Mouse (Mus musculus) urinary bladder, adult 18-20 months (tissue): ENCODE results near the gene 4921509C19Rik.
"Not testable (repeated sequence)": the region's sequence is repeated elsewhere in the genome, so short reads cannot be mapped to it uniquely, and the experiment has no call there.

Source experiments
- DNase-seq, 2 experiments: peaks; one replicate each; pipeline ENCODE4 v3.0.0; 2022; ENCODE audit warnings: low spot score in 2 of 2, mixed read lengths in 2 of 2

The 4921509C19Rik gene

DNA sequence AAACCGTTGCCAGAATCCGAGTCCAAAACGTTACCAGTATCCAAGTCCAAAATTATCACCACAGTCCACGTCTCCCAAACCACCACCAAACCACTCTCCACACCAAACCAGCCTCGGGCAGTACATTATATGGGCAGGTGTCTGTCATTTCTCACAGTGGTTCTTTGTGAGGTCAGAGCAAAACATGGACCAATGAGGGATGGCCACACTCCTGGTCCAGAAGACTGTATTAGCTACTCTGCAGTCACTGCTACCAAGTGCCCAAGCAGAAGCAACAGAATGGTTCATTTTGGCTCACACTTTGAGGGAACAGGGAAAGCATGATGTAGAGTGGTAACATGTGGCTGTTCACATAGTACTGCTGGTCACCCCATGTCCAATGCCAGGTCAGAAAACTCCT is at the start of gene 4921509C19Rik:
TSS of gene 4921509C19Rik (minus strand) at position 101 of the 400 bp plus-strand sequence.
- DNase-seq = not testable (repeated sequence)

DNA sequence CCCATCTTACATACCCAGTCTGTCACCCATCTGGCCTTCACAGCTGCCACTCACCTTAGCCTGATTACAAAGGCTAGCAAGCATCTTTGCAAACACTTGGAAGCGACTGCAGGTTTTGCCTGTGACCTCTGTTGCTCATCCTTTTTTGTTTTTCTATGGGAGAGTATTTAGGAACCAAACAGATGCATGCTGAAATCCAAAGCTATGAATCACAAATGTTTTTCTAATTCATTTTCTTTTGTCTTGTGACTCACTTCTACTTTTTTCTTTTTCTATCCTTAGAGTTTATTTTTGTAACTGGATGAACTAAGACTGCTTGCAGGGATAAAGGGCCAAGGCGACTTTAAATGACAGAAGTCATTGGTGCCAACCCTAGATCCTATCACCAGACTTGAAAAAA is 49.6 kb upstream of the 4921509C19Rik start:
- DNase-seq = no peak

DNA sequence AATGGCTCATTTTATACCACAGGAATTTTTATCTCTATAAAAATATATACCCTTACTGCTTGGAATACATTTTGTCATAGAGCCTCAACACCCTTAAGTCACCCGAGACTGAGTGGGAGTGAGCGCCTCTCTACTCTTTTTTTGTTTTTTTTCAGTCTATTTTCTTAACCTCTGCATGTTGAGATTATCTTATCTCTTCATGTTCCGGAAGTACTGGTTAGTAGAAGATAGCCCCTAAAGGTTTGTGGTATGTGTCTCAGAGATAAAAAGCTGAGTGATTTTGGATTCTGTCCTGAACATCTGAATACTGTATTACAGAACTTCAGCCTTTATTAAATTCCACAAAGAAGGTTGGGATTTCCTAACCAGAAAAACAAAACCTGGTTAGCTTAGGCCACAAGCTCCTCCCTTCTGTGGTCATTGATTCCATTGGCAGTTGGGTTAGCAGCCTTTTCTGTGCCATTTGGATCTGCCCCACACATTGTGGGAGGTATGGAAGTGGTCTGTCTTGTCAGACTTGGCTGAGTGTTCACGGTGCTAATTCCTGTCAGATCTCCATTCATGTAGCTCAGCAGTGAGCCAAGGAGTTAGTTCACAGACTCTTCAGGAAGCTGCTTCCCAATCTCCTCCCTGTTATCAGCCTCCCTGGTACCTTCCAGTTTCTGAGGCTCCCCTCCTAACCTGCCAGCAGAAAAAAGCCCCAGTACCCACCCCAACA is 48.5 kb upstream of the 4921509C19Rik start:
- DNase-seq = no peak

DNA sequence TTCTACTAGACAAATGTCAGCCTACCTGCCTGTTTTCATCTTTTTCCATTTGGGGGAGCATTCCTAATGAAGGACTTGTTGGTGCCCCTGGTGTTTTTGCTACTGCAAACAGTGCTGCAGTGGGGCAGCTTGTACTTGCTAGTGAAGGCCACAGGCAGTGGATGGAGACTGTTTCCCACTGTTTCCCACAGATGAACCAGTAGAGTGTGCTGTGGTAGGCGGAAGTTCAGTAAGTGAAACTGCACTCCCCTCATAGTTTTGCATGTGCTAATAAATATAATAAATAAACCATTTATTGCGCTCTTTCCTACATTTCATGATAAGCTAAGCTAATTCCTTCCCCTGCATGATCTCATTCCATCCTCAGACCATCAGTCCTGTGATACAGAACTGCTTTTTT is 43.0 kb upstream of the 4921509C19Rik start:
- no peak for DNase-seq

DNA sequence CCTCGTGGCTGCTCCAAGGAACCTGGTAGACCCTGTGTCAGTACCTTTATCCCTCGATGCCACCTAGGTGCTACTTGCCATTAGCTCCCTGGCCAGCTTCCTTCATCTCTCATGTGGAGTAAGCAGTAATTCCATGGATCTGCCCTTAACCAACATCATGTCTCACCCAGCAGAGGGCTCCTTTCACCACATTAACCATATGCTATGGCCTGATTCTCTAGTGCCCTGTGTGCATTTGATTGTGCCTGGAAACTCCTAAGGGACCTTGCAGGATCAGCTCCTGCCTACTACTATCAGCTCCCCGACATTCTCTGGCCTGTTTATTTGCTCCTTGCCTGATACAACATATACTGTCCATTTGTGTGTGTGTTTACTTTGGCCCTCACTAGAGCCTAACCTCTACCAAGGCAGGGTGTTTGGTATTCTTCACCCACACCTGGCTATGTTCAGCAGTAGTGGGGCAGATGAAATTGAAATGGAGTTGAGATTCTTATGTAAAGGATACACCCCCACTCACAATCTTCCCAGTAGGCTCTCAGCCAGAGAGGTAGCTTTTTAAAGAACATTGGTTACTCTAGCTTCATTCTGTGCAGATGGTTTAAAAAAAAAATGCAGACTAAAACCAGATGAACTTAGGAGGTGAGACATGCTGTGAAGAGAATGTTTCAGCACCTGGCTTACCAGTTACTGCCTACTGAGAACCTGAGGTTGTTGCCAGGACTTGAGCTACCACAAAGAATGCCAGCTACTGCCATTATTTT is 37.8 kb upstream of the 4921509C19Rik start:
- DNase-seq = no peak

DNA sequence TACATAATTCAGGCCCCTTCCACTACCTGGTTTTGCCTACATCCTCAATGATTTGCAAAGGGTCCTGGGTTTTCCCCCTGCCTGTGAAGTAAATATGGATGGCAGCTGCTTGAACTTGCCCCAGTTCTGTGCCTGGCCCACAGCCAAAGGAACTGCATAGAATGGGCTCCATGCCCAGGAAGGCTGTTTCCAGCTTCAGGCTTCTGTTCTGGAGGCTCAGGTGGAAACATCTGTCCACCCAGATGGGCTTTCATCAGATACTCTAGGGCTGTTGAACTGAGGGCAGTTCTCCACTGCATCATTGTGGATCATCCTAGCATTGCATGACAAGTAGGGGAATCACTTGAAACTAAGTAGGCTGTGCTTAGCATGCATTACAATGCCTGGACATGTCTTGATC is 36.2 kb upstream of the 4921509C19Rik start:
- DNase-seq = no peak

DNA sequence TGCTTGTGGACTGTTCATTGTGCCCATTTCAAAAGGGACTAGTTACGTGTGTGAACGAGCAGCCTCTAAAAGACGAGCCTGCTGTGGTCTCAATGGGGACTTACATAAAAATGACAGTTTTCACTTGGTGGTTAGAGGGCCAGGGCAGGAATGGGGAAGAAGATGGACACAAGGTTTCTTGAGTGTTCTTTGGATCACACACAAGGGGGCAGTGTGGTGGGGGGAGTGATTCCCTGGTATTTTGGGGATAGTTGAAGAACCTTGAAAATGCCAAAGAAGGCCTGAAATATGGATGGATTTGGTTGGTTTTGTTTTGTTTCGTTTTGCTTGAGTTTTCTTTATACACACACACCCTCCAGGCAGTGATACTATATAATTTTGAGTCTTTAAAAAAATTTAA is 28.3 kb upstream of the 4921509C19Rik start:
- DNase-seq = no peak

DNA sequence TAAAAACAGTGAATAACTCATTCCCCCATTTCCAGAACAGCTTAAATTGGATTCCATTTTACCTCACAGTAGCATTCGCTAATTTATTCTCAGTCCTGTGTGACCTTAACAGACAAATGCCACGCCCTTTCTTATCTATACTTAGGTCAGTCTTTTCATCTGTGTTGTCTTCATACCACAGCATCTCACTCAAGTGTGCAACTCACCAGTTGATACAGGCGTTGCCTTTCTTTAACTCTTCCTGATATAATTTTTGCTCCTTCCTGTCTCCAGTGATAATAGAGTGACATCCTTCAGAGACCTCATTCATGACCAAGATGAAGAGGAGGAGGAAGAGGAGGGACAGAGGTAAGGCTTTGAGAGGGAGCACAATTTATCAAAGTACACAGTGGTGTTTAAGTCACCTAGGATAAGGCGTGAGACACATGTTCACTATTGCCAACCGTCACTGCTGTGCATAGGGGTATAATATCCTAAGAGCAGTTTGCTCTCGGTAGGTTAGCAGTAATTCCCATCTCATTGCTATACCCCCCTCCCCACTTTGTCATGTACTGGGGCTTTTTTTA is 24.6 kb upstream of the 4921509C19Rik start:
- DNase-seq = no peak

DNA sequence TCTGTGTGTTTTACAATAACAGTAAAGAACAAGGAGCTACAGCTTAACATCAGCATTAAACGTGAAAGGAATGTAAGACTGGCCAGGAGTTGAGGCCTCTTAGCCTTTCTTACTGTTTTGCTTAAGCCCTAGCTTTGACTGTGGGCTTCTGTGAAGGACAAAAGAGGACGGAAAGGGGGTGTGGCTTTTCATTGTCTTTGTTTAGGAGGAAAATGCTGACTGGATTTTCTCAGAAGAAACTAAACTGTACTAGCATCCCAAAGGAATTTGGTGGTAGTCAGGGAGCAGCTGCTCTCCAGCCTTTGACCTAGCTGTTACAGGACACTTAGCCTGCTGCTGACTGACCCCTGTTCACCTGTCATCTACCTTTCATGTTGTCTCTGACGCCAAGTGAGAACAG is 22.4 kb upstream of the 4921509C19Rik start:
- no peak for DNase-seq

DNA sequence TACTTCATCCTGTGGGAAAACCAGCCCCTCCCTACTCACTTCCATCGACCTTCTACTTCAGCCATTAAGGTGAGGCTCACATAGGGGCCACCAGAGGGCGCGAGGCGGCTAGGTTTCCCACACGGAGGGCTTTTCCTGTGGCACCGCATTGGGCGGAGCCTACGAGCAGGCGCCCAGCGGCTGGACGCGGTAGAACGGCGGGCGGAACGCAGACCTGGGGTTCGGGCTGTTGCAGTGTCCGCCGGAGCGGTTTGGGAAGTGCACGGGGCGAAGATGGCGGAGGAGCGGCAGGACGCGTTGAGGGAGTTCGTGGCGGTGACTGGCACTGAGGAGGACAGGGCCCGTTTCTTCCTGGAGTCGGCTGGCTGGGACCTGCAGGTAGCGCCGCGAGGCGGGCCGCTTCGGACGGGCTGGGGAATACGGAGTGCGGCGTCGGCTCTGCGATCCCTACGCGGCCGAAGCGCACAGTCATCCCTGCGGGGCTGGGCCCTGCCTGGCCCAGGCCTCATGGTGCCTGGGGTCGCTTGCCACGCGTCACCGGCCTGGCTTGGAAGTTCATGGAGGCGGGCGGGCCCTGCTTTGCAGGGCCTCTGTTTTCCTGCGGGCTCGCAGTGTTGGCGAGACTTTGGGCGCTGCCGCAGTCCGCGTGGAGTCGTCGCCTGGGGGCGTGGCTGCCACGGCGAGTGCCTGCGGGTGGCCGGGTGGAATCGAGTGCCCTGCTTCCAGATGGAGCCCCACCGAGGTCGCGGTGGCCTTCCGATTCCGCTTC is 18.3 kb upstream of the 4921509C19Rik start, which contains the start of gene Nsfl1c:
TSS of gene Nsfl1c (plus strand) at position 148 of the 769 bp plus-strand sequence.
- peak; percentile 92 to 97 for DNase-seq

DNA sequence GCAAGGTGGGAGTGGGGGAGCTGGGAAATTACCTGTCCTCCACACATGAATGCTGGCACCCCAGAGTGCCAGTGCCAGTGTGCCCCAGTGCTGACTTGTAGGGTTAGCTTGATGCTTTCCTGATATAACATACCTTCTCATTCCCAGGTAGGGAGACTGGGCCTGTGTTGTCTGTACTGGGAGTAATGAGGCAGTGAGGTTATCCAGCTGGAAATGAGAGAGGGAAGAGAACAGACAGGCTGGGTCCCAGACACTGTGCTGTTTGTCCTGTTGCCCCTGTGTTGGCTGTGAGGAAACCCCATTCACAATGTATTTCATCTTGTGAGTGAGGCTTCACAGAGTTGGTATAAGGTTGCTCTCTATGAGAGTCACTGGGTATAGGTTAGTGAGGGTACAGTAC is 10.5 kb upstream of the 4921509C19Rik start:
- no peak for DNase-seq

DNA sequence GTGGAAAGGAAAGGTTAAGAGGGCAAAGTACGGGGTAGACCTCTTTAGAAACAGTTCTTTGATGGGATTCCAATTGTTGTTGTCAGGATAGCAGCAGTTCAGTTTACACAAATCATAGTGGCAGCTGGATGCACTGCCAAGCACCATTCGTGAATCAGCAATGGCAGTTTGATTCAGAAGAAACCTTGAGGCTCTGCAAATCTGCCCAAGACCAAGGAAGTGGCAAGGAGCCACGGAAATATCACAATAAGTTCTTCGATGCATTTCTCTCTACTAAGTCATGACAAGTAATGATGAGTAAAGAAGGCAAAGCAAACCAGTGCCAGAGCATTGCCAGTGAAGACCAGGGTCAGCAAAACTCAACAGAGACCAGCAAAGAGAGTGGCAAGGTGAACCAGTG is 41.0 kb downstream of the 4921509C19Rik start:
- DNase-seq = not testable (repeated sequence)

DNA sequence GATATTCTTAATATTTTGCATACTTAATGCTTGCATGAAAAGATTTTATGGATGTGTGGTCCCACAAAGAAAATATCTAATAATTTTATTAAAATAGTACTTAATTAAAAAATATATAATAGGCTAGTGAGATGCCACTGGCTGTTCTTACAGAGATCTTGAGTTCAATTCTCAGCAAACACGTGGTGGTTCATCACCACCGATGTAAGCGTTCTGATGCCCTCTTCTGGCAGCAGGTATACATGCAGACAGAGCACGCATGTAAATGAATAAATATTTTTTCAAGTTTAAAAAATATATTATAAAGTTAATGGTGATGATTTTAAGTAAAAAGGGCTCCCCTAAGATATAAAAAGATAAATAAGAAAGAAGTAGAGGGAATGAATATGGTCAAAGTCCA is 41.8 kb downstream of the 4921509C19Rik start:
- DNase-seq = not testable (repeated sequence)
